Comparison of ENCODE assay signal across 17 mouse cellular contexts in genomic region chr10:125185387-125185786, GRCm38 (mm10).
"Had no signal": no experiment of that assay in that cellular context is flagged by ENCODE, and none has a peak within 500 bp of the region (broad histone marks: within the 10 kb centered on the region; RNA-seq: fewer than 3 reads in every experiment).

No protein-coding gene starts in this region.

- H3K9me3 ChIP-seq: liver, embryonic 15.5 days; lung, embryonic 15.5 days; midbrain, embryonic 13.5 days; midbrain, embryonic 15.5 days; neural tube, embryonic 12.5 days had no signal

- H3K27ac ChIP-seq: liver, embryonic 15.5 days; lung, embryonic 15.5 days; macrophage; midbrain, embryonic 13.5 days; midbrain, embryonic 15.5 days; neural tube, embryonic 12.5 days had no signal

- H3K9ac ChIP-seq: liver, embryonic 15.5 days; liver, postnatal 0 days; lung, embryonic 15.5 days; midbrain, embryonic 13.5 days; midbrain, embryonic 15.5 days; neural tube, embryonic 12.5 days had no signal

- H3K36me3 ChIP-seq: liver, embryonic 15.5 days; lung, embryonic 15.5 days; midbrain, embryonic 13.5 days; midbrain, embryonic 15.5 days; neural tube, embryonic 12.5 days had no signal

- H3K4me3 ChIP-seq: liver, embryonic 15.5 days; lung, embryonic 15.5 days; megakaryocyte, embryonic 14.5 days; midbrain, embryonic 13.5 days; midbrain, embryonic 15.5 days; neural tube, embryonic 12.5 days had no signal

- H3K4me1 ChIP-seq: liver, embryonic 15.5 days; lung, embryonic 15.5 days; megakaryocyte, embryonic 14.5 days; midbrain, embryonic 13.5 days; midbrain, embryonic 15.5 days; neural tube, embryonic 12.5 days had no signal

- DNase-seq: liver, postnatal 0 days; lung, adult 2 months; lung, postnatal 14 days; lung, postnatal 36 days; right cerebral cortex, postnatal 25 days; right cerebral cortex, postnatal 4 days; spleen, adult 18-20 months; thymus, adult 18-20 months; thymus, postnatal 25 days; thymus, postnatal 4 days had no signal

- H3K27me3 ChIP-seq: liver, embryonic 15.5 days; lung, embryonic 15.5 days; megakaryocyte, embryonic 14.5 days; midbrain, embryonic 13.5 days; midbrain, embryonic 15.5 days; neural tube, embryonic 12.5 days had no signal
